ENCODE assay signal across 14 mouse cellular contexts in genomic region chr11:20485371-20485770, GRCm38 (mm10).
DNase-seq lines count a peak whose midpoint lies in the region.
"Had no signal": no experiment of that assay in that cellular context is flagged by ENCODE, and none has a peak within 500 bp of the region (broad histone marks: within the 10 kb centered on the region; RNA-seq: fewer than 3 reads in every experiment).

No protein-coding gene starts in this region.

- DNase-seq in lung, postnatal 25 days (ENCODE audit: low spot score) = peak; percentile 57
- DNase-seq in lung, postnatal 14 days = no peak
- DNase-seq in lung, postnatal 36 days = peak; percentile 65
- DNase-seq in lung, postnatal 4 days = no peak
- DNase-seq: adrenal gland, adult 2 months; adrenal gland, adult 8-10 months; adrenal gland, postnatal 10 days; adrenal gland, postnatal 14 days; adrenal gland, postnatal 25 days; adrenal gland, postnatal 36 days; B cell, adult 2 months; cerebellum, adult 11 months; cerebellum, adult 11-12 months; cerebellum, adult 18-20 months had no signal

Comparison
In these comparisons a context has a peak if more than half of its experiments do, and no peak if none do; other contexts are left out.
1. DNase-seq: peak in lung, postnatal 25 days (single experiment) and lung, postnatal 36 days (single experiment); none in lung, postnatal 14 days (single experiment) and lung, postnatal 4 days (0 of 2).